Mouse (Mus musculus) liver, postnatal 0 days (tissue): ENCODE data around the gene Polr3f.

Source experiments
- CTCF ChIP-seq: sonication (generic); IDR thresholded peaks from 2 replicates; pipeline ENCODE4 v1.5.1; 2016; ENCODE audit warnings: antibody characterized with exemption, low read depth
- EP300 ChIP-seq: IDR thresholded peaks from 2 replicates; pipeline ENCODE4 v1.6.1; 2016; ENCODE audit warnings: antibody characterized with exemption, low read depth, mild to moderate bottlenecking

GRCm38 (mm10) chr2:144550529-144550928 lies 23.0 kb downstream of the Polr3f start, which contains the start of gene Rbbp9:
- TF ChIP-seq CTCF (no peak), EP300 (no peak)
